Mouse (Mus musculus) midbrain, embryonic 16.5 days (tissue): ENCODE results near the gene Ccdc138. TPM values are rescaled to one million over a fixed set of nuclear protein-coding genes. Genes with fewer than 3 reads are reported as not detected.

Experiments used
- ATAC-seq: fragments of 200-750 bp; cut with Nextera tagmentation; 2 replicates; pipeline ENCODE4 v1.8.0; 2017; ENCODE audit warnings: moderate TSS enrichment
- H3K27ac ChIP-seq: fragments of 300-500 bp; sonication (generic); 2 replicates; pipeline ENCODE4 v1.5.1; 2014; ENCODE audit warnings: mild to moderate bottlenecking, low read length, mixed read lengths
- H3K27me3 ChIP-seq: fragments of 300-500 bp; sonication (generic); 2 replicates; pipeline ENCODE4 v1.6.1; 2014; ENCODE audit warnings: low read depth, low read length, mixed read lengths; ENCODE audit not compliant: control insufficient read depth, insufficient read depth
- H3K36me3 ChIP-seq: fragments of 300-500 bp; sonication (generic); 2 replicates; pipeline ENCODE4 v1.6.1; 2014; ENCODE audit warnings: mild to moderate bottlenecking, low read length, moderate library complexity, mixed read lengths; ENCODE audit not compliant: control insufficient read depth, insufficient read depth
- H3K4me1 ChIP-seq: fragments of 300-500 bp; sonication (generic); 2 replicates; pipeline ENCODE4 v1.6.1; 2014; ENCODE audit warnings: mild to moderate bottlenecking, low read length, mixed read lengths; ENCODE audit not compliant: control insufficient read depth, insufficient read depth
- H3K4me2 ChIP-seq: fragments of 300-500 bp; sonication (generic); 2 replicates; pipeline ENCODE4 v1.6.1; 2014; ENCODE audit warnings: mild to moderate bottlenecking, low read length, mixed read lengths
- H3K4me3 ChIP-seq: fragments of 300-500 bp; sonication (generic); 2 replicates; pipeline ENCODE4 v1.5.1; 2014; ENCODE audit warnings: low read depth, mild to moderate bottlenecking, low read length, moderate library complexity, mixed read lengths
- H3K9ac ChIP-seq: fragments of 300-500 bp; sonication (generic); 2 replicates; pipeline ENCODE4 v1.6.1; 2014; ENCODE audit warnings: low read depth, low read length, mixed read lengths
- H3K9me3 ChIP-seq: fragments of 300-500 bp; sonication (generic); replicated peaks from 2 replicates; pipeline ENCODE4 v1.6.1; 2014; ENCODE audit warnings: mild to moderate bottlenecking, low read length, mixed read lengths; ENCODE audit not compliant: control insufficient read depth, poor library complexity, severe bottlenecking
- WGBS: fragments of 180-500 bp; shearing (Covaris S2); extraction: QIAGEN DNeasy Blood & Tissue Kit; methylation state at CpG from one replicate; pipeline ENCODE4 v1.1.7; 2014; 5-methylcytosine and 5-hydroxymethylcytosine counted together
- polyA plus RNA-seq: library from polyadenylated mRNA; unstranded; fragments of >200 nt; fragmentation: Nextera tagmentation; extraction: Ambion mirVana; gene quantifications from 2 replicates; pipeline ENCODE4 v1.2.1, GENCODE M21; 2015

Gene Ccdc138
- polyA plus RNA-seq, 1 experiment from 2014 or later = 10.1 TPM

DNA sequence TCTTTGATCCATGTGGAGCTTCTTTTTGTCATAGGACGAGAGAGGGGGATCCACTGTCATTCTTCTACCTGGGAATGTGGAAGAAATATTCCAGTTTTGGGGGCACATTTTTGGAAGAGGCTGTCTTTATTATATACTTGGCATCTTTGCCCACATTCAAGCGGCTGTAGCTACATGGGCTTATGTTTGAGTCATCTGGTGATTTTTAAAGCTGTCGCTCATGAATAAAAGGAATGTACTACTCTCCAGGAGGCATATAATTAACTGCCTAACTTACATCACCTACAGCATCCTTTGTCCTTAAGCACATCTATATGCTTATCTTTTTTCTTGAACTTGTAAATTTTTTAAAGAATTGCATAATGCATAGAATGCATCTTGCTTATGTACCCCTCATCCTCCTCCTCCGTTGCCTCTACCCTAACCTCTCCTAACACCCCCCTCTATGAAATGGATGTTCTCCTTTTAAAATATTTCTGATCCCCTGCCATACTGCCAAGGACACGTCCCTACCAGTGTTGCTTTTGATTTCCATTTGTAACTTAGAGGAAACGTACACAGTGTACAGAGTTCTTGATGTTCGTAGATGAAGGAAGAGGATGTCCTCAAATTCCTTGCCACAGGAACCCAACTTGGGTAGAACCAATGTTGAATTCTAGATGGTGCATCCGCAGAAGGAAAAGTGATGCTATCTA lies 57.1 kb downstream of the Ccdc138 start:
- H3K27ac ChIP-seq = no peak overlapping the region
- 92% methylated on average over 8 of the region's 8 CpGs for WGBS
- H3K27me3 ChIP-seq = no peaks in the 10 kb centered on the region
- H3K4me3 ChIP-seq = no peak overlapping the region
- H3K9me3 ChIP-seq = no peaks in the 10 kb centered on the region
- H3K4me1 ChIP-seq = no peaks in the 10 kb centered on the region
- H3K4me2 ChIP-seq = no peak overlapping the region
- no peak for ATAC-seq
- no peaks in the 10 kb centered on the region for H3K36me3 ChIP-seq
- no peak overlapping the region for H3K9ac ChIP-seq

GRCm38 (mm10) chr10:58559098-58559497 lies 61.4 kb downstream of the Ccdc138 start:
- Histone ChIP-seq H3K27ac (no peak overlapping the region), H3K4me3 (no peak overlapping the region), H3K9ac (no peak overlapping the region), H3K9me3 (no peaks in the 10 kb centered on the region), H3K27me3 (no peaks in the 10 kb centered on the region), H3K4me1 (no peaks in the 10 kb centered on the region), H3K36me3 (no peaks in the 10 kb centered on the region), H3K4me2 (no peak overlapping the region)
- ATAC-seq = no peak
- 33% methylated on average over 7 of the region's 7 CpGs for WGBS

GRCm38 (mm10) chr10:58559901-58560300 lies 62.2 kb downstream of the Ccdc138 start:
- no peak overlapping the region; the same call in 1 of the 2 replicates for H3K9ac ChIP-seq

GRCm38 (mm10) chr10:58560521-58560920 lies 62.8 kb downstream of the Ccdc138 start:
- WGBS = 85% methylated on average over 6 of the region's 6 CpGs
- H3K4me2 ChIP-seq = no peak overlapping the region
- no peaks in the 10 kb centered on the region for H3K9me3 ChIP-seq
- no peaks in the 10 kb centered on the region for H3K36me3 ChIP-seq
- H3K4me3 ChIP-seq = no peak overlapping the region
- no peaks in the 10 kb centered on the region for H3K4me1 ChIP-seq
- no peak overlapping the region for H3K9ac ChIP-seq
- no peaks in the 10 kb centered on the region for H3K27me3 ChIP-seq
- ATAC-seq = no peak
- no peak overlapping the region for H3K27ac ChIP-seq

More at GRCm38 (mm10) chr10:58559901-58560300, 62.2 kb downstream of the Ccdc138 start:
- Histone ChIP-seq H3K4me2 (no peak overlapping the region), H3K4me1 (no peaks in the 10 kb centered on the region), H3K27ac (no peak overlapping the region), H3K27me3 (no peaks in the 10 kb centered on the region), H3K36me3 (no peaks in the 10 kb centered on the region), H3K4me3 (no peak overlapping the region), H3K9me3 (no peaks in the 10 kb centered on the region)
- WGBS = 24% methylated on average over 3 of the region's 3 CpGs
- ATAC-seq = peak; percentile 70

DNA sequence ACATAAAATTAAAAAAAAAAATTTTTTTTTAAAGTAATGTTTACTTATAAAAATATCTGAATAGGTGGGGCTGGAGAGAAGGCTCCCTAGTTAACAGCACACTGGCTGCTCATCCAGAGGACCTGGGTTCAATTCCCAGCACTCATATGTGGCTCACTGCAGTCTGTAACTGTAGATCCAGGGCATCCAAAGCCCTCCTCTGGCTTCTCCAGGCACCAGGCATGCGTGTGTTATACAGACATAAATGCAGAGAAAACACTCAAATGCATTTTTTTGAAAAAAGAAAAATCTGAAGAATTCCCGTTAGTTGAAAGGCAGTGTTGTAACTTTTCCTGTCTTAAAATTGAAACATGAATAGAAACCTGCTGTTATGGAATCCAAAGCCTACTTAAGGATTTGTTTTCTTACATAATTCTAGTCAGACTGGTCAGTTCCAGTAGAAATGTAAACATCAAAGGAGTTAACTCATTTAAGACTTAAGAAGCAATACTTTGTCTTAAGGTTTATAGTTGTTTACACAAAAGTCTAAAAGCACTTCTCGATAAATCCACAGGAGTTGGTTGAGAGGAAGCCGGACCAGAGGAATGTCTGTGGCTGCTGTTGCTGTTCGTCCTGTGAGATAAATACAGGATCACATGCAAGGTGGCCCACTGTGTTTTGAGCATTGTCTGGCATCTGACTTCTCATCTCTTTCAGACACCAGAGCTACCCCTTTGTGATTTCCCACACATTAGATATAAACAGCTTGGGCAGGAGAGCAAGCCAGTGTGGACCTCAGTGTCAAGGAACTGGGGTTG lies 87.9 kb downstream of the Ccdc138 start:
- Histone ChIP-seq H3K9me3 (no peaks in the 10 kb centered on the region), H3K27me3 (no peaks in the 10 kb centered on the region), H3K4me3 (no peak overlapping the region), H3K4me1 (no peaks in the 10 kb centered on the region), H3K4me2 (no peak overlapping the region), H3K27ac (no peak overlapping the region), H3K9ac (no peak overlapping the region), H3K36me3 (no peaks in the 10 kb centered on the region)
- 77% methylated on average over 5 of the region's 5 CpGs for WGBS
- no peak for ATAC-seq

DNA sequence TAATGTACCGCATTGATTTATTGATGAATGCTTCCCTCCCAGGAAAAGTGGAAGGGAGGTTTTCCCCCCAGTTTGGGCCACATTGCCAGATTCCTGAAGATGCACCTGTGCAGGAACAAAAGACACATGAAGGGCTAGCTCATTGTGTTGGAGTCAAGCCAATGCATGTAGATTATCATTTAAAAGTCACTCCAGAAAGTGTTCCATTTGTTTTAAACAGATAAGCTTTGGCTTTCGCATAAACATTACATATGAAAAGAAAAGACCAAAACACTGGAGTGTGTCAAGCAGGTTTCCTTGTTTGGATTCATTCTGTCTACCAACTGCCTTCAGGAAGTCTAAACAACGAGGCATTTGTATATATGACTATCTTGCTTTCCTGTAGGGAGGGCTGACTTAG lies 96.7 kb downstream of the Ccdc138 start:
- WGBS = 89% methylated on average over 3 of the region's 3 CpGs
- no peaks in the 10 kb centered on the region for H3K4me1 ChIP-seq
- no peaks in the 10 kb centered on the region for H3K36me3 ChIP-seq
- H3K27me3 ChIP-seq = no peaks in the 10 kb centered on the region
- H3K9ac ChIP-seq = no peak overlapping the region
- no peak overlapping the region for H3K4me2 ChIP-seq
- no peak for ATAC-seq
- H3K4me3 ChIP-seq = no peak overlapping the region
- H3K9me3 ChIP-seq = no peaks in the 10 kb centered on the region
- H3K27ac ChIP-seq = no peak overlapping the region

- Histone ChIP-seq H3K36me3 (no peaks in the 10 kb centered on the region), H3K9me3 (no peaks in the 10 kb centered on the region), H3K4me1 (no peaks in the 10 kb centered on the region), H3K4me2 (no peak overlapping the region), H3K27ac (no peak overlapping the region), H3K9ac (no peak overlapping the region), H3K4me3 (no peak overlapping the region), H3K27me3 (no peaks in the 10 kb centered on the region)
- no peak for ATAC-seq
- WGBS = 89% methylated on average over 3 of the region's 3 CpGs
These were observed 97.4 kb downstream of the Ccdc138 start for GRCm38 (mm10) chr10:58595197-58595596.

DNA sequence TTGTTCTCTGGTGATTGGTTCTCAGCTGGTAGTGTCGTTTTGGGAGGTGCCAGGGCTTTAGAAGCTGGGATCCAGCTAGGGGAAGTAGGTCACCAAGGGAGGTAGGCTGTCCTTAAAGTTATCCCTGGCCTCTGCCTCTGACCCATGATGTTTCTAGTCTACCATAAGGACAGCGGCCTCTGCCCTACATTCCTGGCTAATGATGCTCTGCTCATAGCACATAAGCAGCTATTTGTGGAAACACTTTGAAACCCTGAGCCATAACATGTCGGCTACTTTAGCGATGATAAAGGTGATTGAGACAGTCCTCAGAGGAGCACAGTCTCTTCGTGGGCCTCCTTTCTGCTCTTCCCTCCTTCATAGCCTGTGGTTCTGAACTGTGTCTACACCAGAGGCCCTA lies 98.1 kb downstream of the Ccdc138 start:
- Histone ChIP-seq H3K4me2 (no peak overlapping the region), H3K9ac (no peak overlapping the region), H3K4me3 (no peak overlapping the region), H3K27me3 (no peaks in the 10 kb centered on the region), H3K27ac (no peak overlapping the region), H3K4me1 (peaks cover under 1% of the 10 kb centered on the region; the same call in 1 of the 2 replicates), H3K9me3 (no peaks in the 10 kb centered on the region), H3K36me3 (no peaks in the 10 kb centered on the region)
- WGBS = 68% methylated on average over 5 of the region's 5 CpGs
- ATAC-seq = no peak

GRCm38 (mm10) chr10:58600151-58600550 lies 102.4 kb downstream of the Ccdc138 start:
- H3K4me2 ChIP-seq = no peak overlapping the region
- no peak overlapping the region for H3K27ac ChIP-seq
- H3K4me3 ChIP-seq = no peak overlapping the region
- 89% methylated on average over 5 of the region's 5 CpGs for WGBS
- no peaks in the 10 kb centered on the region for H3K9me3 ChIP-seq
- no peak overlapping the region for H3K9ac ChIP-seq
- H3K4me1 ChIP-seq = peaks cover 8% of the 10 kb centered on the region
- no peaks in the 10 kb centered on the region for H3K27me3 ChIP-seq
- no peak for ATAC-seq
- no peaks in the 10 kb centered on the region for H3K36me3 ChIP-seq
